Mouse (Mus musculus): Measurements from ENCODE around the gene Metrn.

DNA sequence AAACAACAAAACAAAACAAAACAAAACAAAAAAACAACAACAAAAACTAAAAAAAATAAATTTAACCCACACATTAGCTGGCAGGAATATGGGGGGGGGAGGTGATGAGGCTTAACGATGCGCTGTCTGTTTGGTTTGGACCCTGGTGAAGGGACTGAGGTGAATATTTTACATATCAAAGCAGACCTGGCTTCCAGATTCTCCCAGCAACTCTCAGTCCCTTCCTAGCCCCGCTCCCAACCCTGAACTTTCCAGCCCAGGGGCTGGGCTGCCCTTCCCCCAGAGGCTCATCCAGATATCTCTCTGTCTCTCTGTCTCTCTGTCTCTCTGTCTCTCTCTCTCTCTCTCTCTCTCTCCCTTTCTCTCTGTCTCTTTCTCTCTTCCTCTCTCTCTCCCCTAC is 34.3 kb downstream of the Metrn start:
- no peak for TF ChIP-seq GATA1 (IDR thresholded peaks at IDR 0.05; ENCODE audit: borderline replicate concordance, low read length)
- TF ChIP-seq FLI1 (IDR thresholded peaks at IDR 0.05; ENCODE audit: low read length): no peak
